Mouse (Mus musculus) right cerebral cortex, postnatal 25 days (tissue): ENCODE measurements at regions not wholly inside any gene's neighbourhood (a gene's known extent, or its start where the extent isn't known, plus 50 kb on each side); places are given as distances from the start of the nearest gene placed in this dataset.
"Not testable (repeated sequence)": the region's sequence is repeated elsewhere in the genome, so short reads cannot be mapped to it uniquely, and the experiment has no call there.

Experiments
- DNase-seq: peaks from one replicate; pipeline ENCODE4 v3.0.0; 2022

GRCm38 (mm10) chr13:50092537-50092936 is 157.6 kb downstream of the Gm906 start:
- no peak for DNase-seq

DNA sequence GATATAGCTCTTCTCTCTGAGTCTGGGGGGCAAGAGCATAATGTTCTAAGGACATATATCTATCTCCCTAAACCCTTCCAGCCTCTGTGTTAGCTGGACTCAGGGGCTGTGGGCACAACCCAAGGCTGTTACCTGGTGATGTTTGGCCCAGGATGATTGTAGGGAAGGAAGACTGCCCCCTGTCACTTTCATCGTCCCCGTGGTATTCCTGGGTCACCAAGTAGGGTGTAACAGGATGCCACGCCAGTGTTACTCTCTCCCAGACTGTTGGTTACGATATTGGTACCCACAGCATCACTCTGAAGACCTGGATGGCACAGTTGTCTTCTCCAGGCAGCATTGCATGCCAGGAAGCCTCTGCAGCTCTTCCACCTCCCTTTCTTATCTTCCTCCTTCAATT is 185.3 kb downstream of the Gm906 start:
- no peak for DNase-seq

DNA sequence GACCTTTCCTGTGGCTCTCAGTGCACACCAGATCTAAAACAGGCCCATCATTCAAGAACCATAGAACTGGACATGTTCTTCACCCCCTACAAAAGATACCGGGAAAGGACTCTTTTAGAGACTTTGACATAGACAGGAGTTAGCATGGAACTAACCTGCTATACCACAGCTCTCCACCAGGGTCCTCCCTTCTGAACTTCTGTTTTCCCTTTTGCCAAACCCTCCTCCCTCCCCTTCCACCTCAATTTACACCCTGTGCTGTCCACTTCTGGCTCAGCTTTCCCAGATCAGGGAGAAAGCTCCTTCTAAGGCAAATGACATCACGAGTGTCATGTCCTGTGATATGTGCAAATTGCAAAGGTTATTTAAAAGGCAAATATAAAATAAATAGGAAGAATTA is 185.7 kb downstream of the Gm906 start:
- not testable (repeated sequence) for DNase-seq

- DNase-seq = not testable (repeated sequence)
Measured at GRCm38 (mm10) chr13:50059676-50060075, 190.4 kb downstream of the Gm906 start.

DNA sequence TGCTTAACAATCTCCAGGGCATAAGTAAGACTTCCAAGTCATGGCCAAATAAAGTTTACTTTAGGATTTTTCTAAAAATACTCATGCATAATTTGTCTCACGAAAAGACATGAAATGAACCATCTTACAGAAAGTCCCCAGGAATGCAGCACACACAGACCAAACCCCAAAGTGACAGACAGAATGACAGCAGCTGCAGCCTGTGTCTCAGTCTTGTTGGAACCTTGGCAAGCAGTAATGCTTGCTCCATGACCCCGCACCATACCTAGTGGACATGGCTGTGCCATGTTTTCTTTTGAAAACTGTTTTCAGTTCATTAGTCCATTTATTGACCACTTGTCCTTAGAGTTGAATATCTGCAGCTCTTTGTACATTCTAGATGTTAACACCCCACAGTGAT is 191.1 kb downstream of the Gm906 start:
- not testable (repeated sequence) for DNase-seq

DNA sequence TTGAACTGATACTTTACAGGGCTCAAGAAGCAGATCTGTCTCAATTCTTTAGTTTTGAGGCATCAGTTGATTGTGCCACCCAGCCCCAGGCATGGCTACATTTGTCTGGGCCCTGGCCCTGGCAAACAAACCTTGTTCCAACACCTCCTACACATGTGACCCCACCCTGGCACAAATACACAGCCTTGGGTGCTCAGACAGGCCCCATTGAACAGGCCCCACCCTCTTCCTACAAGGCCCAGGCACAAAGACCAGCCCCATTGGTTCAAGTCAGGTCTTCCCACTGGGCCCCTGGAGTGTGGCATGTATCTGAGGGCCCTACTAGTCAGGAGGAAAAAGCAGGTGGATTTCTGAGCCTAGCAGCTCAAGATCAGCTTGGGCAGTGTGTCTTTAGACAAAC is 198.4 kb downstream of the Gm906 start:
- not testable (repeated sequence) for DNase-seq

DNA sequence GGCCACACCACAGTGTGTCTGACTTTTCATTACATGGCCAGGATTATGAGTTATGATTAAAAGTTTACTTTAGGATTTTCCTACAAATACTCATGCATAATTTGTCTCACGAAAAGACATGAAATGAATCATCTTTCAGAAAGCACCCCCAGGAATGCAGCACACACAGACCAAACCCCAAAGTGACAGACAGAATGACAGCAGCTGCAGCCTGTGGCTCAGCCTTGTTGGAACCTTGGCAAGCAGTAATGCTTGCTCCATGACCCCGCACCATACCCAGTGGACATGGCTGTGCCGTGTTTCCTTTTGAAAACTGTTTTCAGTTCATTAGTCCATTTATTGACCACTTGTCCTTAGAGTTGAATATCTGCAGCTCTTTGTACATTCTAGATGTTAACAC is 199.0 kb downstream of the Gm906 start:
- DNase-seq = not testable (repeated sequence)

DNA sequence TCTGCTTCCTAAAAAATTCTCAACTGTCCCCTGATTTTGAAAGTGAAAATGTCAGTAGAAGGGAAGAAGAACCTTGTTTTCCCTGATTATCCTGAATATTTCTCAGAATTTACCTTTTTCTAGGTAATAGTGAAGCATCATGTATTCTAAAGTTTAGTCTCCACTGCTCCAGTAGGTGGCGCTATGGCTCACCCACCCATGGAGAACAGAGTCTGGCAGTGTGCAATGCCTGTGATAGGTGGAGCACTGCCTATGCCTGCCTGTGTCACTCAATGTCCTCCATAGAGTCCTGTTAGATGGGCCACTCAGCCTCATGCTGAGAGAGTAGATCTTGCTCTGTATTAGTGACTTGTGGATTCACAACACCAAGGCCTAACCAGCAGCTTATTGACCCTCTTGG is 218.4 kb downstream of the Gm906 start:
- DNase-seq = no peak

DNA sequence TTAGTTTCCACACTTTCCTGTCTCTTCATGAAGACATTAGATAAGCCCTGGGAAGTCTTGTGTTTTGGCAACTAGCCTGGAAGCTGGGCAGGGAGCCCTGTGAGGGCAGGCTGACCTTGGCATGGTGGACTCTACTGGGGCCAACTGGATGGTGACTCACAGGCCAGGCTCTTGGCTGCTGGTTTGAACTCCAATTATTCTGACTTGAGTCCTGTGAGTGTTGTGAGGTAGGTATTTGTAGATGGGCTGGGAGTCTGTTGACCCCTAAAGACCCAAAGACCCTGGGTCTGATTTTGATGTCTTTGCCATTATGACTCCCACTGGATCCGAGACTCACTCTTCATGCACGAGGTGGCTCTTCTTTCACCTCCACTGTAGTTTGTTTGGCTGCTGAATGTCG is 208.9 kb upstream of the Gm30302 start:
- not testable (repeated sequence) for DNase-seq

GRCm38 (mm10) chr13:49966072-49966471 is 167.3 kb upstream of the Gm30302 start:
- not testable (repeated sequence) for DNase-seq

GRCm38 (mm10) chr13:49957993-49958681 is 159.3 kb upstream of the Gm30302 start:
- DNase-seq = peak; percentile 7

- DNase-seq = no peak
Measured at GRCm38 (mm10) chr13:49915781-49916180, 117.0 kb upstream of the Gm30302 start.
